Mouse (Mus musculus): ENCODE measurements around the gene Chrm1. TPM values are rescaled to one million over a fixed set of nuclear protein-coding genes. Genes with fewer than 3 reads are reported as not detected.

The Chrm1 gene
- total RNA-seq, 2 experiments from 2014 or later = 0.11 to 0.16 TPM

DNA sequence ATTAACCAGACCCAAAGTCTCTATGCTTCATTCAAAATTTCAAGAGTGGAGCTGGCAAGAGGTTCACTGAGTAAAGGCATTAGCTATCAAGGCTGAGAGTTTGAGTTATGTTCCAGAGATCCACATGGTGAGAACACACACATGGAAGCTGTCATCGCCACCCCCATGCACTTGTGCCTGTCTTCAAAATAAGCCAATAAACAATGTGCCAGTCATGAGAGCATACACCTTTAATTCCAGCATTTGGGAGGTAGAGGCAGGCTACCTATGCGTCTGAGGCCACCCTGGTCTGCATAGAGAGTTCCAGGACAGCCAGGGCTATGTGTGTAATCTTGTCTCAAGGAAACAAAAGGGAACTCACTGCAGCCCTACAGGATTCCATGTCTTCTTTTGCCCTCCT lies 20.0 kb downstream of the Chrm1 start:
- DNase-seq = no peak

DNA sequence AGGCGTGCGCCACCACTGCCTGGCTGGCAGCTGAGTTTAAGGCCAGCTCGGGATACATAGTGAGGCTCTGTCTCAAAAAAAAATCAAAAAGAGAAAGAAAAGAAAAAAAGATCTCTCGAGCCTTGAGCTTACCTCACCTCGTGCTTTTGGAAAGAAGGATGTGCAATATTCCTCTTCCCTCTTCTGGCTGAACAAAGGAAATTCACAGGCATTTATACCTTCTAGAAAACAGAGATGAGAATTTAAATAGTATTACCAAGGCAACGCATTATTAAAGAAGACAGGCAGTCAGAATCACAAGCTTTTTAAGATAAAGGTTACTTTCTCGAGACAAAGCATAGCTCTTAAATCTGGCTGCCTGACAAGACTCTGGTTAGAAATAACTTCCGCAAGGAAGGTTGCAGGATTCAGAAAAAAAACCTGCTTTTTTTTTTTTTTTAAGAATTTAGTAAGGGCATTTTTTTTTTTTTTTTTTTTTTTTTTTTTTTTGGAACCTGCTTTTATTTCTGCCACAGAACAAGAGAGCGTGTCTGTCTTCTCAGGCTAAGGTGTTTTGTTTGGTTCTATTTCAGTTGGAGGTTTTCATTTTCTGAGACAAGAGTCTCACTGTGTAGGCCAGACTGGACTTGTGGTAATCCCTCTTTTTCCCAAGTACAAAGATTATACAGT lies 28.4 kb downstream of the Chrm1 start:
- DNase-seq = no peak

DNA sequence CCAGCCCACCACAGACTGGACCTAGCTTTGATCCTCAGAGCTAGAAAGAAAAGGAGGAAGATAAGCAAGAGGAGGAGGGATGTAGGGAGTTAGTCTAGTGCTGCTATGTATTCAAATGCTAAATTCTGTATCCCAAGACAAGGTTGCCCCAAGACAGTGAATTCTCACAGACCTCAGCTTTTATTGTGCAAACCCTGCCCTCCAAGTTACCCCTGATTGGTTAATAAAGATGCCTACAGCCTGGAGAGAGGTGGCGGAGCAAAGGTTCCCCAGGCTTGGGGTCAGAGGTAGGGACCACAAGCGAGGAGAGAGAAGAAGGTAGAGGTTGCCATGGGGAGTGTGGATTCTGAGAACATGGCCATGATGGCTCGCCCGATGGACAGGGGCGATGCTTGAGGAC lies 29.2 kb downstream of the Chrm1 start:
- DNase-seq = no peak

DNA sequence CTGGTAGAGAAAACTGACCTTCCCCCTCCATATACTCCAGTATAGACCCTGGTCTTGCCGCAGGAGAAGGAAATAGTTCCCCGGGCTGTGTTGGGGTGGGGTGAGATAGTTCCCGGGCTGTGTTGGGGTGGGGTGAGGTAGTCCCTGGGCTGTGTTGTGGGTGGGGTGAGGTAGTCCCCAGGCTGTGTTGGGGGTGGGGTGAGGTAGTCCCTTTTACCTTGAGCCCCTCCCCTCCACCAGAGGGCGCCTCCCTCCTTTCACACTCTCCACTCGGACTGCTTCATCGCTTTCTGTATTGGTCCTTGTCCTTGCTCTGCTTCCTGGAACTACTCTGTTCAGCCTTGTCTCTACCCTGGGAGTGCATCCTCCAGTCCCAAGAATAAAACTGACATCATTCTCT lies 31.7 kb downstream of the Chrm1 start:
- DNase-seq = no peak

DNA sequence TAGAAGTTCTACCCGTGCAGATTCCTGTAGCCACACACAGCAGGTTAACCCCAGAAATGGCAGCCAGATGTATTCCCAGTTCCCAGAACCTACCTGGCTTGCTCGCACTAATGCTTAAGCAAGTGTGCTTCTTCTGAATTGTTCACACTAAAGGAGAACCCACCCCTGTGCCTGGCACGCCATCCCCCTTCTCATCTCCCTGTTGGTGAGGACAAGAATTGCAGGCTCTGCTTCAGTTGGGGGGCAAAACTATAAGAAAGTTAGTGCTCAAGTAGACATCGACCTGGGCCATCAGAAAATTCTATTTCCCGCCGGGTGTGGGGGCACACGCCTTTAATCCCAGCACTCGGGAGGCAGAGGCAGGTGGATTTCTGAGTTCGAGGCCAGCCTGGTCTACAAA lies 36.1 kb downstream of the Chrm1 start:
- no peak for DNase-seq

DNA sequence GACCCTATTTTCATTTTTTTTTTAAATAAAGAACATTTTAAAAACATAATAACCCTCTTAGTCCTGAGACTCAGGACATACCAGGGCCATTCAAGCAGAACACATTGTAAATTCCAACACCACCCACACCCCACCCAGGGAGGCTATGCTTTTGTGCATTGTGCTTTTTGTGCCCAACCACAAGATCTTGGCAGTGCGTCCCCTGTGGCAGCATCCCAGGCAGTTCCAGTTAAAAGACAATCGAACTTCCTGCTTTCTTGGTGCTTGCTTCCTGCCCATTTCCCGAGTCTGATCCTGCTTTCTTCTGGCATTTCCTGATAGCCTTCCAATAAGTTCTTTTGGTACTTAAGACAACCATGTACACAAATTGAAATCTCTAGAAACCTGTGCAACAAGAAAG lies 38.9 kb downstream of the Chrm1 start:
- peak; percentile 26 for DNase-seq

DNA sequence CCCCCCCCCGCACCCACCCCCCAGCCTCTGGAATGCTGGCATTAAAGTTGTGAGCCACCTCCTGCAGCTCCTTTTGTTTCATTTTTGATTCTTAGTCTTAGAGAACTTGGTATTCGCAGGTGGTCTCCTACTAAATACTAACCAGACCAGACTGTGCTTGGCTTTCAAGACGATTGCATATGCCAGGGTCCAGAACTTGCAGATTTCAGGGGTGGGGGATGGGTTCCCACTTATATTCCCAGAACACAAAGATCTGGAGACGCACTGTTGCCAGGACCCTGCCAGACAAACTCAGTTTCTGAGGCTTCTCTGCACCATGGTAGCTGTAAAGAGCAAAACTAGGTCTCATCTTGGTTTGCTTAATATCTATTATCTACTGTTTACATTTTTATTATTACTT lies 40.0 kb downstream of the Chrm1 start:
- no peak for DNase-seq

DNA sequence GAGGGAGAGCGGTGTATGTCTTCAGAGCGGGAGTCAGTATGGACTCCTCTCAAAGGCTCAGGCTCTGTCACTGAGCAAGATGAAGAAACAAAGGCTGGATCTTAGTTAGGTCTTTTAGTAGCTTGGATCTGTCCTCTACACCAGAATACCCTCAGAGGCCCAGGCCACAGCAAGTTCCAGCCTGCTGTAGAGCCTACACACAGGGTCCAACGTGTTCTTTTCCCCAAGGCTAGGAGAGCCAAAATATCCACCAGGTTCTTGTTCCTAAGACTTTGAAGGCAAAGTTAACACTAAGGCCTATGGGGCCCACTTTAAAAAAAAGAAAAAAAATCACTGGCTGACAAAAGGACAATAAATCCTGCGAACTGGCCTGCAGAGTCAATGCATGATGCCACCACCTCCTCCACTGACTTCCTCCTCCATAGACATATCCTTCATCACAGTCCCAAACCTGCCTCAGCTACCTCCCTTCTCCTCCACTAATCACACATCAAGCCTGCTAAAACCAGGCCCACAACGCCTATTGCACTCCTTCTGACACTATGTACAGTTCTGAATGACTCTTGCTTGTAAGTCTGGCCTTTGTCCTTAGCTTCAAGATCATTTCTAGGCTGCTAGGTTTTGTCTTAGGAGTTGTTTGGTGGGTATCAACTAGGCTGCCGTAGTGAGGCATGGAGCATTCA lies 41.6 kb downstream of the Chrm1 start:
- no peak for DNase-seq

DNA sequence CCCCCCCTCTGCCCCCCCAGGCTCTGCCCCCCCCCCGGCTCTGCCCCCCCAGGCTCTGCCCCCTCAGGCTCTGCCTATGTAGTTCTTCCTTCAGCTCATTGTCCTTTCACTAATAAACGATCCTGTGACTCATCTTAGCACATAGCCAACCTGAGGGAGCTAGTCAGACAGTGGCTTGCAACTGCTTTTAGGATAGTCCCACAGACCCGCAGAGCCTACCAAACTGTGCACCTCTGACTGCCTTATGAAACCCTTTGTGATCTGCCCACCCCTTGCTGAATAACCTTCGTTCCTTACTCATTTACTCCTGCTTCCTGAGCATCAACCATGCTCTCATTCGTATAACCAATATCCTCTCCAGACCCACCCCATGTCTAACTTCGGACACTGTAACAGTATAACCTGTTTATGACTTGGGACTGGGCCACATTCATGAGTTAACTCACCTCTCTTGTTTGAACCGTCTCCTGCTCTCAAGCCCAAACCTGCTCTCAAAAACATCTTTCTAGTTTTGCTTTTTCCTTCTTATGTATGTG lies 42.6 kb downstream of the Chrm1 start:
- DNase-seq = no peak

DNA sequence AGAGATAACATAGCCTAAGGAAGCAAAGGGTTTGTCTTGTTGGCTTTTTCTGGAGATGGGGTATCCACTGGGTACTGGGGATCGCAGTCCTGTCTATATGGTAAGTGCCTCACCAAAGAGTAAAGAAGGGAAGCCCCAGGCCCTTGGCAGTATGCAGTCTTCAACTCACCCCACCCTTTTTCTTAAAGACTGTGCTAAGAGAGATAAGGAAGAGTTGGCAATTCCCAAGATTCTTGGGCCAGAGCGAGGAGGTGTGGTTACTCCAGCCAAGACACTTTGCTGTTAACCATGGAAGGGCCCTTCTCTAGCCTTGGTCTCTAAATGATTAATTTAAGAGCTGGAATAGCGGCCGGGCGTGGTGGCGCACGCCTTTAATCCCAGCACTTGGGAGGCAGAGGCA lies 43.3 kb downstream of the Chrm1 start:
- no peak for DNase-seq

DNA sequence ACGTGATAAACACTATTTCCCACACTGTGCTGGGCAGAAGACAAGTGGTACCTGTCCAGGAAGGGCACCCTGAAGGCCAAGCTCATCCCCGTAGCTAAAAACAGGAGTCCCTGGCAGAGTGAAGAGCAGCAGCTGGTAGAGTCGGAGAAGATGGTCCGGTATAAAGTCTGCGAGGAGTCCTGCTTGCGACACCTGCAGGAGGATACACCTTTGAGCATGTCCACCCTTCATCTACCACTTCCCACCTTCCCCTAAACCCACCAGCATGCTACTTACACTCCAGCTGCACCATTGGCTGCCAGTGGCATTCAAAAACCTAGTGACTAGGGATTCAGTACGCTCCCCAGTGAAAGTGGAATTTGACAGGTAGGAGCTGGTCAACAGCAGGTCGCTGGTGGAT lies 45.4 kb downstream of the Chrm1 start:
- no peak for DNase-seq

DNA sequence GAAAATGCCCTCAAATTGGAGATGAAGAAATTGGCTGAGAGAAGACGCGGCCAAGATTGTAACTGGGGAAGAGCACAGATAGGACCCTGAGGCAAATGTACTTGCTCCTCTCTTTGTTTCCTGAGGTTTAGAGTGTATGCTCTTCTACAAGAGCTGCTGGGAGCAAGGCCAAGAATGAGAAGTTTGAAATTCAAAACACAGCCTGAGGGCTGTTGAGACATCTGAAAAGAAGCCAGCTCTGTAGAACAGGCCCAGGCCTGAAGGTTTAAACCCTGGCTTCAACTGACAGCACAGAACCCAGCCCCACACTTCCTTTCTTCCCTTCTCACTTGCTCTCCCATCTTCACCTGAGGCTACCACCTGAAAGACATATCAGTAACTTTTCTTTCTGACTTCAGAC lies 46.5 kb downstream of the Chrm1 start:
- DNase-seq = no peak

DNA sequence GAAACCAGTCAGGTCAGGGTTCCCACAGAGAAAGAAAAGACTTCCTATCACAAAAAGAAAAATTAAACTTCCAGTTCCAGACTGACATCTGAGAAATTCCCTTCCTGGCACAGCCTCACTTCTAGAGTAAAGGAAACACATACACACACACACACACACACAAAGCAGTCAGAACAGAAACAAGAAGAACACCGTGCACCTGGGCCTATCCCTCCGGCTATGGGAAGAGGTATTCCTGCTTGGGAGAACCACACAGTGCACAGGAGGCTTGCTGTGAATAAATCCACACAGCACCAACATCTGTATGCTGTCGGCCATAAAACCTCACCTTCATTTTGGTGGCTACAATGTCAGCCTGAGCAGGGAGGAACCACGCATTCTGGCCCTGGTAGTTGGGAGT lies 47.9 kb downstream of the Chrm1 start:
- no peak for DNase-seq

DNA sequence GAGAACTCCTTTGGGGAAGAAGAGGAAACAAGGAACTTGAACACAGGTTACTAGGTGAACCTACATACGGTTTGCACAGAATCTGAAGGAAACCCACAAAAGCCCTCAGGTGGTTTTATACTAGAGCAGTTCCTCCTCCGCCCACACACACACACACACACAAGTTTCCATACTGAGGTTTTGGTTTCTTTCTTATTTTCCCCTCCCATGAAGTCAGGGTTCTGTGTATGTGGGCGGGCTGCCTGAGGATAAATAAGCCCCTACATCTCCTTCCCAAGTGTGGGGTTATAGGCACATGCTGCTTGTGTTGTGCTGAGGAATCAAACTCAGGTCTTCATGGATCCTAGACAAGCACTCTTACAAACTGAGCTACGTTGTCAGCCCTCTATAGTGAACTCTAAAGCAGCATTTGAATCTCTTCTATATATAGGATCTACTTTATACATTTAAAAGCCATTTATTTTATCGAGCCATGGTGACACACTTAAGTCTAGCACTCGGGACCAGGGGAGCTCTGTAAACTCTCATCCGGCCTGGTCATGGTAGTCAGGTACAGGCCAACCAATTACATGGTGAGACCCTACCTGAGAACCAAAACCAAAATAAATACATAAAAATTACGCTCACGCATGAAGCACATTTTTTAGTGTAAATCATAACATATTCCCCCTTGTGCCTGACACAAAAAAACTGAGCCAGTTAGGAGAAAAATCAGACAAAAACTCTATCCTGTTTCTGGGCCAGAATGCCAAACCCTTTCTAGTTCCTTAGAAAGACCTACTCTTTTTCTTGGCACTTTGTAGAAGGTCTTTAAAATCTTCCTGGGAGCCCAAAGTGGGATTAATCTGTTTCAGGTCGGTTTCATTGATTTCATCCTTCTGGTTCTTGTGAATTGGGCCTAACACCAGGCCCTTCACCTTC lies 48.6 kb downstream of the Chrm1 start:
- no peak for DNase-seq

DNA sequence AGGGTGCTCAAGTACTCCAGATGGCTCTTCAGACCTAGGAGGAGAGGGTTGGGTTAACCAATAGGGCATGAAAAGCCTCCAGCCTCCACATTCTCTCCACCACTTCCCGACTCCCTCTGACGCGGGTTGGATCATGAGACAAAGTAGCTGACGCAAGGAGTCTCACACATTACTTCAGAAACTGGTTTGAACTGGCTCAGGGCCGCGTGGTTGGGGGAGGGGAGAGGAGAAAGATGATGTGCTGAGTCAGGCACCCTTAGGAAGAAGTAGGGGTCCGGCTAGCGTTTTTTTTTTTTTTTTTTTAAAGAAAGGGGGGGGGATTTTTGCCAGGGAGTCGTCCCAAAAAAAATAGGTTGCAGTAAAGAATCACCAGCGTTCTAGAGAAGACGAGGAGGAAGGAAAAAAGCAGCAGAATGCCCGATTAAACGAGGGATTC lies 49.3 kb downstream of the Chrm1 start:
- peak; percentile 57 for DNase-seq

DNA sequence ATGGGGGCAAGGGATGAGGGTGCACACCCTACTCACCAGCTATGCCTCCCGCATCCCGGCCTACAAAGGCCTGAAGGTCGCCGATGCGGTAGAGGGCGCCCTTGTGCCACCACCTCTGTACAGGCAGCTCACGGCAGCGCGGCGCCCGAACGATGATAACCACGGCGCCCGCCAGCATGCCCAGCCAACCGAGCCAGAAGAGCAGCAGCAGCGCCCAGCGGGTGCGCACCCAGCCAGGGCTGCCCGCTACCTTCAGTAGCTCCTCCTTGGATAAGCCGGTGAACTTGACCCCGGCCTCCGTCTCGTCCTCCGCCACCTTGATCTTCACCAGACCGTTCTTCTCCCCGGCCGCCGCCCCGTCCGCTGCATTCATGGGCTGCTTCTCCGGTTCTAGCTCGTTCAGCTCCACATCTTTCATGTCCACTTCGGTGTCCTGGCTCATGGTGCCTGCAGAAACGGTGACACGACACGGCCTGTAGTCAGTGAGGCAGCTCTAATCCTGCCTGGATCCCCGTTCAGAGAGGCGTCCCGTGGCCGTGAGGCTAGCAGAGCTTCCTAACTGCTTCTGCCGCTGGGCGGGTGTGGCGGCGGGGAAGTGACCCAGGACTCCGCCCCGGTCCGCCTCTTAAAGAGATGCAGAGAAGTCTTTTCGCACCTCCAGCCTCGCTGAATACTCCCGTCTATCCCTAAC lies 49.9 kb downstream of the Chrm1 start:
- peak; percentile 92 for DNase-seq

DNA sequence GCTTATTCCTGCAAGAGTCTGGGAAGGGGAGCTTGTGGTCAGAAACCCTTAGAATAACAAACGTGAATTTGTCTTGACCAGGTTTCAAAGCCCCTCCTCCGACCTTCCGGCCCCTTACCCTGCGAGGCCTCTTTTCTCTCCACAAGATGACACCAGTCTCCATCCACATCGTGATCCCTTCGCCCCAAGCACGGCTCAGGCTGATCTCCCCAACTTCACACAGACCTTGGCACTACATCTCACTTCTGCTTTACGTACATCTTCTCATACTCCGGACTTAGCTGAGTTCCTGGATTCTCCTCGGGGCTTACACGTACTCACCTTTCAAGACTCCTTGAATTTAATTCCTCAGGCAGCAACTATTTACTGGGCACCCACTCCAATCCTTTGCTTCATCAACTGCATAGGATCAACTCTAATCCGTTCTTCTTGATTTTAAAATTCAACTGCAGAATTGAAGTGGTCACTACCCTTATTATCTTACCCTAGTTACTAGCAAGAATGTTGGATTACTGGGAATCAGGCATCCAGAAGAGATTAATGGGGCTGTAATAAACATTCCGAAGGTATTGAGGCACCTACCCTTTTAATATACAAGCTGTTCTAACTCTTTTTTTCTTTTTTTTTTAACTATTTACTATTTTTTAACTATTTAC lies 50.5 kb downstream of the Chrm1 start:
- no peak for DNase-seq

DNA sequence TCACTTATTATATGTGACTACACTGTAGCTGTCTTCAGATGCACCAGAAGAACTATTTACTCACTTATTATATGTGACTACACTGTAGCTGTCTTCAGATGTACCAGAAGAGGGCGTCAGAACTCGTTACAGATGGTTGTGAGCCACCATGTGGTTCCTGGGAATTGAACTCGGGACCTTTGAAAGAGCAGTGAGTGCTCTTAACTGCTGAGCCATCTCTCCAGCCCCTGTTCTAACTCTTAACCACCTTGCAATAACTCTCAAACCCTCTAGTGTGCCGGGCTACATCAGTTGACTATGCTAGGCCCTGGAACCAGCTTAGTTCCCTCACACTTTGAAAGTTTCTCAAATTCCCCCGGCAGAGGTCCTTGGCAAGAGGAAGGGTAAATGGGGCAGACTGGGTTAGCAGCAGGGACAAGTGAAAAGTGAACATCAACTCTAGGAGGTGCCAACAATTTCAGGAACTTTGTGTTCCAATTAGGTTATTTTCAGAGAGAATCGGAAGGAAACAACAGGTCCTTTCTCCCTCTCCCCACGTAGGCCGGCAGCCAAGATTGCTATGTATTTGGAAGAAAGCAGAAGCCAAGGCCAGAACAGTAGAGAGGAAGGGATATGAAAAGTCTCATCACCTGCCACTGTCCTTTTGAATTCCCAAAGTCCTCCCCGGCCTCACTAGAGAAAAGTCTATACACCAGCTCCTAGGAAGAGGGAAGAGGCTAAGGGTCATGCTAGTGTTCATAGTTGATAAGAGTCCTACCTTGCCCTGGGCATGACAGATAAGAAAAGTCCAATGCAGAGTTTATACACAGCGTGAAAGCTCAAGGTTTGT lies 51.3 kb downstream of the Chrm1 start:
- DNase-seq = no peak

DNA sequence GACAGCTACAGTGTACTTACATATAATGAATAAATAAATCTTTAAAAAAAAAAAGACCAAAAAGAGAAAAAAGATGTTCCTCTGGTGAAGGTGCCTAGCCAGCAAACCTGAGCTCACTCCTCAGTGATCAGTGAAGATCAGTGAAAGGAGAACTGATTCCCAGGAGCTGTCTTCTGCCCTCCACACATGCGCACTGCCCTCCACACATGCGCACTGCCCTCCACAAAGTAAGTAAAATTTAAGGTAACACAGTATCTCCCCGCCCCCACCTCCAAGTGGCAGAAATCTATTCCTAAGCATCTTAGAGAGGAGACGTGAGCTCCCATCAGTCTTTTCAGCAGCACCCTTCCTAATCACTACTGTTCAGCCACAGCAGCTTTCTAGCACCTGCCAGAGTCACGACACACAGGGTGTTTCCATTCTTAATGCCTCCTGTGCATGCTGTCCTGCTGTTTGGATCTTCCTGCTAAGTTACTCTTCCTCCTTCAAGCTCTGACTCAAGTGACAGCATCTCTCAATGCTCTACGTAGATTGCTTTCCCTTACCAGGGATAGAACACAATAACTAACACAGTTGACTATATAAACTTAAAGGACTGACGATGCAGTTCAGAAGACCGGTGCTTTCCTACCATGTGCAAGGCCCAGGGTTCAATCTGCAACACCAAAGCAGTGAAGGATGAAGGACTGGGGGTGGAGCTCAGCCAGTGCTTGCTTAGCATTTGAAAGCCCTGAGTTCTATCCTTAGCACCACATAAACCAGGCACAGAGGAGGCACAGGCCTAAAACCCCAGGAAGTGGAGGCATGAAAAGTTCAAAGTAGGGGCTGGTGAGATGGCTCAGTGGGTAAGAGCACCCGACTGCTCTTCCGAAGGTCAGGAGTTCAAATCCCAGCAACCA lies 52.5 kb downstream of the Chrm1 start:
- DNase-seq = no peak
